ENCODE assay signal across 12 mouse cellular contexts in genomic region chr1:39457887-39458874, GRCm38 (mm10). TPM values are rescaled to one million over a fixed set of nuclear protein-coding genes. Genes with fewer than 3 reads are reported as not detected.
DNase-seq lines count a peak whose midpoint lies in the region; ATAC-seq lines count a peak whose summit lies in the region.
"Had no signal": no experiment of that assay in that cellular context is flagged by ENCODE, and none has a peak within 500 bp of the region (broad histone marks: within the 10 kb centered on the region; RNA-seq: fewer than 3 reads in every experiment).

No protein-coding gene starts in this region.

- H3K36me3 ChIP-seq in limb, embryonic 13.5 days, result no peaks in the 10 kb centered on the region
- no peaks in the 10 kb centered on the region for H3K36me3 ChIP-seq in limb, embryonic 10.5 days
- H3K36me3 ChIP-seq: heart, embryonic 12.5 days had no signal

- ATAC-seq in limb, embryonic 13.5 days (ENCODE audit: low FRiP score, low read depth), result peak; percentile 38; the same call in 1 of the 2 replicates
- ATAC-seq: inflammation-experienced regulatory T-cells, adult 6 months; midbrain, embryonic 16.5 days had no signal

- 86% methylated on average over 13 of the region's 13 CpGs for WGBS in limb, embryonic 13.5 days
- WGBS in limb, embryonic 10.5 days, result 91% methylated on average over 13 of the region's 13 CpGs

- no peak overlapping the region for H3K27ac ChIP-seq in limb, embryonic 13.5 days
- H3K27ac ChIP-seq in limb, embryonic 10.5 days, result no peak overlapping the region

- peaks cover 7% of the 10 kb centered on the region; the same call in 1 of the 2 replicates for H3K4me1 ChIP-seq in limb, embryonic 13.5 days
- H3K4me1 ChIP-seq in limb, embryonic 10.5 days, result peaks cover 3% of the 10 kb centered on the region; the same call in 1 of the 2 replicates

- no peak overlapping the region for H3K4me2 ChIP-seq in limb, embryonic 13.5 days (replicated peaks)
- H3K4me2 ChIP-seq: heart, embryonic 12.5 days had no signal

- H3K9ac ChIP-seq in limb, embryonic 13.5 days, result no peak overlapping the region
- H3K9ac ChIP-seq: heart, embryonic 12.5 days had no signal

- H3K4me3 ChIP-seq in limb, embryonic 13.5 days, result no peak overlapping the region
- H3K4me3 ChIP-seq in limb, embryonic 10.5 days, result no peak overlapping the region
- H3K4me3 ChIP-seq: heart, embryonic 12.5 days had no signal

- H3K27me3 ChIP-seq in limb, embryonic 13.5 days, result no peaks in the 10 kb centered on the region
- no peaks in the 10 kb centered on the region for H3K27me3 ChIP-seq in limb, embryonic 10.5 days (ENCODE audit: low read depth, poor library complexity, severe bottlenecking)
- H3K27me3 ChIP-seq: heart, embryonic 12.5 days had no signal

- no peaks in the 10 kb centered on the region for H3K9me3 ChIP-seq in limb, embryonic 13.5 days
- no peaks in the 10 kb centered on the region for H3K9me3 ChIP-seq in limb, embryonic 10.5 days (replicated peaks)
- H3K9me3 ChIP-seq: heart, embryonic 12.5 days had no signal

- peak; percentile 35 for DNase-seq in adrenal gland, postnatal 10 days
- DNase-seq in adrenal gland, adult (ENCODE audit: inconsistent age in 2 of 2, low spot score in 1 of 2), result no peak
- DNase-seq in limb, embryonic 10.5 days (ENCODE audit: low spot score), result no peak
- peak; percentile 60 to 74 for DNase-seq in cerebellum, postnatal 36 days
- peak; percentile 44 for DNase-seq in lung, postnatal 14 days
- DNase-seq in frontal cortex, postnatal 14 days (ENCODE audit: low spot score in 2 of 2), result no peak
- no peak for DNase-seq in left cerebral cortex, adult 8-10 months (ENCODE audit: low spot score in 2 of 2)
- DNase-seq: thymus, adult 18-20 months had no signal

RNA-seq across cellular contexts. Expression of gene Tbc1d8, which starts 20.4 kb away (rescaled TPM):
- 10 to 100 TPM in 1 of 2 experiments, 1 to 10 TPM in 1; 9.2 to 12.4 TPM for total RNA-seq in adrenal gland, postnatal 10 days (2021)
- polyA plus RNA-seq in limb, embryonic 13.5 days (2015; fragmentation: Nextera tagmentation; extraction: Ambion mirVana), result 8.8 and 10.4 TPM in 2 replicates
- 3.6 and 5.1 TPM in 2 replicates for polyA plus RNA-seq in limb, embryonic 10.5 days (2016; fragmentation: Nextera tagmentation; extraction: Ambion mirVana)
- total RNA-seq in left cerebral cortex, adult 8-10 months (2022), result 10 to 100 TPM; 28.5 to 32.2 (median 29.6) TPM

Comparison
In these comparisons a context has a peak if more than half of its experiments do, and no peak if none do; other contexts are left out.
1. DNase-seq: peak in adrenal gland, postnatal 10 days (single experiment), cerebellum, postnatal 36 days (2 of 2) and lung, postnatal 14 days (single experiment); none in adrenal gland, adult (0 of 2), limb, embryonic 10.5 days (single experiment), frontal cortex, postnatal 14 days (0 of 2) and left cerebral cortex, adult 8-10 months (0 of 2).